Mouse (Mus musculus): Measurements from ENCODE around the gene Npb. TPM values are rescaled to one million over a fixed set of nuclear protein-coding genes. Genes with fewer than 3 reads are reported as not detected.
A peak's percentile ranks its signal among the peaks of the same experiment; 100 is the strongest.

Gene Npb
- polyA plus RNA-seq, 1 experiment from 2014 or later, result not detected

GRCm38 (mm10) chr11:120642939-120643600, 34.8 kb downstream of the Npb start:
- Histone ChIP-seq H3K9me3 (ENCODE audit: control insufficient read depth, low read length) (no peaks in the 10 kb centered on the region), H3K4me3 (ENCODE audit: low read depth, low read length) (peak overlapping the region; percentile 47), H3K27ac (ENCODE audit: low read depth, low read length) (no peak overlapping the region), H3K27me3 (ENCODE audit: control insufficient read depth, insufficient read depth, low read length) (no peaks in the 10 kb centered on the region), H3K4me1 (replicated peaks; ENCODE audit: control insufficient read depth, insufficient read depth, low read length) (peaks cover 3% of the 10 kb centered on the region), H3K9ac (ENCODE audit: low read depth, low read length) (peak overlapping the region; percentile 71), H3K4me2 (replicated peaks; ENCODE audit: low read depth, low read length) (peak overlapping the region; percentile 89), H3K36me3 (ENCODE audit: control insufficient read depth, insufficient read depth, low read length) (no peaks in the 10 kb centered on the region)
- ATAC-seq (ENCODE audit: low FRiP score), result peak; percentile 74
- DNase-seq (ENCODE audit: low spot score), result no peak
- 3% methylated on average over 18 of the region's 18 CpGs for WGBS

GRCm38 (mm10) chr11:120643601-120643987, 35.3 kb downstream of the Npb start, which contains the start of gene Pycr1:
TSS of gene Pycr1 (minus strand) at chr11:120643769.
- peaks cover 3% of the 10 kb centered on the region for H3K4me1 ChIP-seq (replicated peaks; ENCODE audit: control insufficient read depth, insufficient read depth, low read length)

GRCm38 (mm10) chr11:120647047-120647830, 39.0 kb downstream of the Npb start:
- no peak for DNase-seq (ENCODE audit: low spot score)
- H3K27me3 ChIP-seq (ENCODE audit: control insufficient read depth, insufficient read depth, low read length), result no peaks in the 10 kb centered on the region
- no peaks in the 10 kb centered on the region for H3K9me3 ChIP-seq (ENCODE audit: control insufficient read depth, low read length)
- H3K4me2 ChIP-seq (replicated peaks; ENCODE audit: low read depth, low read length), result no peak overlapping the region
- no peak overlapping the region for H3K27ac ChIP-seq (ENCODE audit: low read depth, low read length)
- WGBS, result 77% methylated on average over 35 of the region's 35 CpGs
- H3K4me1 ChIP-seq (replicated peaks; ENCODE audit: control insufficient read depth, insufficient read depth, low read length), result peaks cover 3% of the 10 kb centered on the region
- no peak for ATAC-seq (ENCODE audit: low FRiP score)
- no peak overlapping the region for H3K9ac ChIP-seq (ENCODE audit: low read depth, low read length)
- H3K4me3 ChIP-seq (ENCODE audit: low read depth, low read length), result no peak overlapping the region
- no peaks in the 10 kb centered on the region for H3K36me3 ChIP-seq (ENCODE audit: control insufficient read depth, insufficient read depth, low read length)

More at GRCm38 (mm10) chr11:120643601-120643987, 35.3 kb downstream of the Npb start, which contains the start of gene Pycr1:
- Histone ChIP-seq H3K36me3 (ENCODE audit: control insufficient read depth, insufficient read depth, low read length) (no peaks in the 10 kb centered on the region), H3K4me2 (replicated peaks; ENCODE audit: low read depth, low read length) (peak within 1 kb of the TSS; percentile 89), H3K9ac (ENCODE audit: low read depth, low read length) (peak within 1 kb of the TSS; percentile 71), H3K27me3 (ENCODE audit: control insufficient read depth, insufficient read depth, low read length) (no peaks in the 10 kb centered on the region), H3K4me3 (ENCODE audit: low read depth, low read length) (peak within 1 kb of the TSS; percentile 47), H3K27ac (ENCODE audit: low read depth, low read length) (no peak within 1 kb of the TSS), H3K9me3 (ENCODE audit: control insufficient read depth, low read length) (no peaks in the 10 kb centered on the region)
- DNase-seq (ENCODE audit: low spot score) (peak; percentile 90), ATAC-seq (ENCODE audit: low FRiP score) (peak; percentile 99)
- 0% methylated on average over 15 of the region's 15 CpGs for WGBS

- Histone ChIP-seq H3K4me2 (replicated peaks; ENCODE audit: low read depth, low read length) (peak within 1 kb of the TSS; percentile 8), H3K4me1 (replicated peaks; ENCODE audit: control insufficient read depth, insufficient read depth, low read length) (peaks cover 3% of the 10 kb centered on the region), H3K9me3 (ENCODE audit: control insufficient read depth, low read length) (no peaks in the 10 kb centered on the region), H3K4me3 (ENCODE audit: low read depth, low read length) (no peak within 1 kb of the TSS), H3K27me3 (ENCODE audit: control insufficient read depth, insufficient read depth, low read length) (no peaks in the 10 kb centered on the region), H3K9ac (ENCODE audit: low read depth, low read length) (no peak within 1 kb of the TSS), H3K27ac (ENCODE audit: low read depth, low read length) (no peak within 1 kb of the TSS), H3K36me3 (ENCODE audit: control insufficient read depth, insufficient read depth, low read length) (no peaks in the 10 kb centered on the region)
- 8% methylated on average over 13 of the region's 13 CpGs for WGBS
- no peak for ATAC-seq (ENCODE audit: low FRiP score)
- DNase-seq (ENCODE audit: low spot score), result peak; percentile 49
These were observed 39.8 kb downstream of the Npb start, which contains the start of gene Myadml2 for GRCm38 (mm10) chr11:120648001-120648476. TSS of gene Myadml2 (minus strand) at chr11:120648158.

- H3K36me3 ChIP-seq (ENCODE audit: control insufficient read depth, insufficient read depth, low read length), result no peaks in the 10 kb centered on the region
- no peak overlapping the region for H3K9ac ChIP-seq (ENCODE audit: low read depth, low read length)
- no peak for DNase-seq (ENCODE audit: low spot score)
- H3K27ac ChIP-seq (ENCODE audit: low read depth, low read length), result no peak overlapping the region
- no peak overlapping the region for H3K4me2 ChIP-seq (replicated peaks; ENCODE audit: low read depth, low read length)
- 61% methylated on average over 3 of the region's 3 CpGs for WGBS
- H3K9me3 ChIP-seq (ENCODE audit: control insufficient read depth, low read length), result no peaks in the 10 kb centered on the region
- no peak overlapping the region for H3K4me3 ChIP-seq (ENCODE audit: low read depth, low read length)
- H3K27me3 ChIP-seq (ENCODE audit: control insufficient read depth, insufficient read depth, low read length), result peaks cover 6% of the 10 kb centered on the region; the same call in 1 of the 2 replicates
- ATAC-seq (ENCODE audit: low FRiP score), result no peak
- H3K4me1 ChIP-seq (replicated peaks; ENCODE audit: control insufficient read depth, insufficient read depth, low read length), result peaks cover 3% of the 10 kb centered on the region
These were observed 43.6 kb downstream of the Npb start for GRCm38 (mm10) chr11:120651872-120652271.

- no peak for DNase-seq (ENCODE audit: low spot score)
- Histone ChIP-seq H3K9ac (ENCODE audit: low read depth, low read length) (no peak overlapping the region), H3K36me3 (ENCODE audit: control insufficient read depth, insufficient read depth, low read length) (no peaks in the 10 kb centered on the region), H3K27me3 (ENCODE audit: control insufficient read depth, insufficient read depth, low read length) (peaks cover 32% of the 10 kb centered on the region), H3K4me1 (replicated peaks; ENCODE audit: control insufficient read depth, insufficient read depth, low read length) (peaks cover 5% of the 10 kb centered on the region; the same call in 1 of the 2 replicates), H3K9me3 (ENCODE audit: control insufficient read depth, low read length) (no peaks in the 10 kb centered on the region), H3K4me3 (ENCODE audit: low read depth, low read length) (no peak overlapping the region), H3K27ac (ENCODE audit: low read depth, low read length) (no peak overlapping the region), H3K4me2 (replicated peaks; ENCODE audit: low read depth, low read length) (no peak overlapping the region)
- WGBS, result 77% methylated on average over 3 of the region's 3 CpGs
- ATAC-seq (ENCODE audit: low FRiP score), result no peak
These were observed 46.5 kb downstream of the Npb start for GRCm38 (mm10) chr11:120654741-120655140.

- ATAC-seq (ENCODE audit: low FRiP score) (no peak), DNase-seq (ENCODE audit: low spot score) (no peak)
- no peaks in the 10 kb centered on the region for H3K36me3 ChIP-seq (ENCODE audit: control insufficient read depth, insufficient read depth, low read length)
- H3K4me2 ChIP-seq (replicated peaks; ENCODE audit: low read depth, low read length), result no peak overlapping the region
- no peak overlapping the region for H3K9ac ChIP-seq (ENCODE audit: low read depth, low read length)
- peaks cover 58% of the 10 kb centered on the region for H3K27me3 ChIP-seq (ENCODE audit: control insufficient read depth, insufficient read depth, low read length)
- H3K27ac ChIP-seq (ENCODE audit: low read depth, low read length), result no peak overlapping the region
- peaks cover 17% of the 10 kb centered on the region for H3K4me1 ChIP-seq (replicated peaks; ENCODE audit: control insufficient read depth, insufficient read depth, low read length)
- H3K4me3 ChIP-seq (ENCODE audit: low read depth, low read length), result no peak overlapping the region
- 77% methylated on average over 4 of the region's 4 CpGs for WGBS
- no peaks in the 10 kb centered on the region for H3K9me3 ChIP-seq (ENCODE audit: control insufficient read depth, low read length)
These were observed 49.0 kb downstream of the Npb start for GRCm38 (mm10) chr11:120657301-120657700.

Measured in hindbrain, embryonic 11.5 days (tissue).